Mouse (Mus musculus) CH12.LX (cell line): ENCODE measurements around the gene Dicer1. TPM values are rescaled to one million over a fixed set of nuclear protein-coding genes. Genes with fewer than 3 reads are reported as not detected.

Experiments
- DNase-seq: peaks from one replicate; pipeline ENCODE4 v3.0.0-alpha.2; 2013; ENCODE audit errors: extremely low read depth
- H3K27ac ChIP-seq: 2 replicates; pipeline ENCODE4 v1.5.1; 2012; ENCODE audit warnings: low read depth, mild to moderate bottlenecking, control low read depth, moderate library complexity; ENCODE audit not compliant: insufficient read depth
- H3K27me3 ChIP-seq: replicated peaks from 2 replicates; pipeline ENCODE3; 2012; ENCODE audit warnings: inconsistent platforms
- H3K36me3 ChIP-seq, 2 experiments: replicated peaks in 1 of 2; 2 replicates each; pipeline versions ENCODE3 to v1.6.1; 2012; ENCODE audit warnings: inconsistent platforms in 1 of 2, low read length in 1 of 2, mild to moderate bottlenecking in 1 of 2, mixed read lengths in 1 of 2, moderate library complexity in 1 of 2; ENCODE audit not compliant: control insufficient read depth in 1 of 2, insufficient read depth in 1 of 2
- H3K4me1 ChIP-seq, 2 experiments: 2 replicates each; pipeline ENCODE4 v1.6.1; 2012; ENCODE audit warnings: inconsistent platforms in 1 of 2, moderate library complexity in 1 of 2; ENCODE audit not compliant: insufficient read depth in 2 of 2, control insufficient read depth in 1 of 2
- H3K4me2 ChIP-seq: 2 replicates; pipeline ENCODE4 v1.6.1; 2012; ENCODE audit warnings: low read depth, mild to moderate bottlenecking, control low read depth; ENCODE audit not compliant: poor library complexity, insufficient read depth, severe bottlenecking
- H3K4me3 ChIP-seq, 3 experiments: fragments of 150-350 bp in 1 of 3; sonication (generic) in 1 of 3; replicated peaks in 1 of 3; 2 replicates each; pipeline versions ENCODE3 to v1.5.1; 2011 to 2012; ENCODE audit warnings: low read depth in 2 of 3, low read length in 2 of 3, mild to moderate bottlenecking in 2 of 3, moderate library complexity in 2 of 3, control low read depth in 1 of 3, improper control_type of control experiment in 1 of 3, inconsistent platforms in 1 of 3, mixed read lengths in 1 of 3; ENCODE audit not compliant: poor library complexity in 1 of 3
- H3K79me2 ChIP-seq: replicated peaks from 2 replicates; pipeline ENCODE4 v1.6.1; 2012; ENCODE audit warnings: mild to moderate bottlenecking, moderate library complexity; ENCODE audit not compliant: control insufficient read depth, poor library complexity, insufficient read depth, severe bottlenecking; ENCODE audit errors: extremely low read depth
- H3K9ac ChIP-seq: 2 replicates; pipeline ENCODE4 v1.6.1; 2012; ENCODE audit warnings: low read depth, mild to moderate bottlenecking, control low read depth, moderate library complexity; ENCODE audit not compliant: insufficient read depth
- H3K9me3 ChIP-seq: replicated peaks from 2 replicates; pipeline ENCODE3; 2012; ENCODE audit warnings: low read length, inconsistent platforms, mixed read lengths
- CTCF ChIP-seq, 2 experiments: IDR thresholded peaks in 1 of 2; conservative IDR thresholded peaks in 1 of 2; 2 replicates each; pipeline ENCODE4 v1.5.1; 2011 to 2012; ENCODE audit warnings: low read depth in 2 of 2, low read length in 2 of 2, improper control_type of control experiment in 1 of 2, inconsistent platforms in 1 of 2, mild to moderate bottlenecking in 1 of 2, moderate library complexity in 1 of 2
- ELF1 ChIP-seq: IDR thresholded peaks from 2 replicates; pipeline ENCODE4 v1.6.1; 2014; ENCODE audit warnings: low read depth, mild to moderate bottlenecking, inconsistent platforms, low read length, improper control_type of control experiment
- IRF4 ChIP-seq: IDR thresholded peaks from 2 replicates; pipeline ENCODE4 v1.6.1; 2014; ENCODE audit warnings: low read depth, mild to moderate bottlenecking, inconsistent platforms, low read length, improper control_type of control experiment
- KAT2A ChIP-seq: IDR thresholded peaks from 2 replicates; pipeline ENCODE4 v1.6.1; 2012; ENCODE audit warnings: low read length, improper control_type of control experiment, inconsistent platforms; ENCODE audit not compliant: insufficient replicate concordance
- MAZ ChIP-seq: IDR thresholded peaks from 2 replicates; pipeline ENCODE4 v1.6.1; 2012; ENCODE audit warnings: low read depth, mild to moderate bottlenecking, inconsistent platforms, low read length, improper control_type of control experiment, moderate library complexity
- MEF2A ChIP-seq: IDR thresholded peaks from 2 replicates; pipeline ENCODE4 v1.6.1; 2014; ENCODE audit warnings: low read depth, mild to moderate bottlenecking, inconsistent platforms, low read length, improper control_type of control experiment, borderline replicate concordance
- RAD21 ChIP-seq: IDR thresholded peaks from 2 replicates; pipeline ENCODE4 v1.6.1; 2011; ENCODE audit warnings: low read depth, mild to moderate bottlenecking, low read length, improper control_type of control experiment, moderate library complexity
- RCOR1 ChIP-seq: conservative IDR thresholded peaks from 2 replicates; pipeline ENCODE4 v1.6.1; 2012; ENCODE audit warnings: low read depth, mild to moderate bottlenecking, inconsistent platforms, low read length, improper control_type of control experiment
- SMC3 ChIP-seq: IDR thresholded peaks from 2 replicates; pipeline ENCODE4 v1.6.1; 2011; ENCODE audit warnings: low read depth, low read length, improper control_type of control experiment
- TBP ChIP-seq: conservative IDR thresholded peaks from 2 replicates; pipeline ENCODE4 v1.6.1; 2011; ENCODE audit warnings: low read depth, low read length, improper control_type of control experiment
- ZMIZ1 ChIP-seq: IDR thresholded peaks from 2 replicates; pipeline ENCODE4 v1.6.1; 2012; ENCODE audit warnings: low read depth, mild to moderate bottlenecking, inconsistent platforms, low read length, improper control_type of control experiment
- dilution Hi-C: fragments of 300-500 bp; cut with MboI; formaldehyde crosslinking; loops from 2 replicates; pipeline ENCODE4 v1.14.3; 2020; ENCODE audit warnings: low sequenced_read_pairs; ENCODE audit not compliant: extremely low pct_unique_long_range_greater_than_20kb, extremely low pct_ligation_motif_present
- in situ Hi-C: fragments of 300-500 bp; cut with MboI; formaldehyde crosslinking; loops from 3 replicates; pipeline ENCODE4 v1.14.3; 2019; ENCODE audit warnings: low sequenced_read_pairs, low pct_ligation_motif_present, low pct_unique_long_range_greater_than_20kb, mixed read lengths
- polyA plus RNA-seq: library from polyadenylated mRNA; unstranded; fragments of >175 nt; gene quantifications from 2 replicates; pipeline ENCODE4 v1.2.1, GENCODE M21; 2012; ENCODE audit warnings: low read depth; ENCODE audit not compliant: insufficient read length
- total RNA-seq, 2 experiments: library from RNA; depleted of rRNA; stranded (reverse); fragments of 300-350 nt in 1 of 2; fragments of >200 nt in 1 of 2; gene quantifications; 2 replicates each; pipeline ENCODE4 v1.2.3; 2012 to 2014

Dicer1 gene
- total and polyA plus RNA-seq, 3 experiments: 22.0 to 41.1 (median 23.2) TPM

DNA sequence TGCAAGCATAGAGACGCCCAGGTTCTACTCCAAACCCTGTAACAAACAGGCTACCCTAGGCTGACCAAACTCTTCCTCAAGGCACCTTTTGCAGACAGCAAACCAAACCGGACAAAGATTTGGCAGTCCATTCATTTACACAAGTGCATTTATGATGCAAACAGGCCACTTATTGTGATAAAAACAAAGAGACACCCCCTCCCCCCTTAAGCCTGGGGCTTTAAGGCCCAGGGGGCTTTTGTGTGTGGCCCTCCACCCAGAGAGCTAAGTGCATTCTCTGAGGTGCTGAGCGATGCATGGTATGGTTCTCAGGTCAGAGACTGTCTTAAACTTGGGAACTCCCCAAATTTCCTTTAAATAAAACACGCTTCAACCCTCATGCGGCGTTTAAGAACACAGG lies 12.2 kb upstream of the Dicer1 start:
- H3K4me3 ChIP-seq: no peak overlapping the region
- DNase-seq: no peak
- dilution Hi-C loops (no loop called here), in situ Hi-C loops (no loop called here)
- no peak overlapping the region for H3K4me2 ChIP-seq
- no peaks in the 10 kb centered on the region for H3K79me2 ChIP-seq
- peaks cover 34% of the 10 kb centered on the region for H3K27me3 ChIP-seq
- no peaks in the 10 kb centered on the region for H3K36me3 ChIP-seq
- no peaks in the 10 kb centered on the region for H3K9me3 ChIP-seq
- H3K27ac ChIP-seq: no peak overlapping the region
- no peak for TF ChIP-seq RCOR1
- no peak for TF ChIP-seq MEF2A
- no peak for TF ChIP-seq IRF4
- no peak for TF ChIP-seq RAD21
- no peak for TF ChIP-seq KAT2A
- TF ChIP-seq ZMIZ1: no peak
- TF ChIP-seq CTCF (conservative IDR thresholded peaks at IDR 0.05 in 1 of 2, IDR thresholded peaks at IDR 0.05 in 1 of 2; ENCODE audit: low read depth in 2 of 2, low read length in 2 of 2): no peak
- no peak for TF ChIP-seq SMC3
- H3K4me1 ChIP-seq: no peaks in the 10 kb centered on the region
- no peak overlapping the region for H3K9ac ChIP-seq

DNA sequence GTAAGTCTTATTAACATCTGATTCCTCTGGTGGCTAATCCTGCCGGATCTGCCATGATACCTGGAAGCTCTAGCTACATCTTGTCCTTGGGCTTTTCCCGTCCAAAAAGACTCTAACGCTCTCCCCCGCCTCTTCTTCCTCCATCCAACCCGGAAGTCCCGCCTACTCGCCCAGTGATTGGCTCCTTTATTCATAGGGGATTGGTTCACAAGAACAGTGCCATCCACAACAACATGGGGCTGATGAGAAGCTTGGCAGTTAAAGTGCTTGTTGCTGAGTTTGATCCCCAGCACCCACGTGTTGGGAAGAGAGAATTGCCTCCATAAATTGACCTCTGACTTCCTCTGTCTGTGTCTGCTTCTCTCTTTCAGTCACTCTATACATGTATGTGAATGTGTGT lies 9.7 kb upstream of the Dicer1 start:
- Histone ChIP-seq H3K27me3 (peaks cover 11% of the 10 kb centered on the region), H3K9me3 (no peaks in the 10 kb centered on the region), H3K4me3 (no peak overlapping the region), H3K4me2 (no peak overlapping the region), H3K9ac (no peak overlapping the region), H3K79me2 (no peaks in the 10 kb centered on the region), H3K4me1 (peaks cover 0 to 2% of the 10 kb centered on the region in 2 experiments; a peak in 1 of 4 replicates), H3K36me3 (no peaks in the 10 kb centered on the region), H3K27ac (no peak overlapping the region)
- TF ChIP-seq MAZ: no peak
- peak; percentile 49 for TF ChIP-seq ELF1
- in situ Hi-C loops (no loop called here), dilution Hi-C loops (no loop called here)
- DNase-seq: no peak

DNA sequence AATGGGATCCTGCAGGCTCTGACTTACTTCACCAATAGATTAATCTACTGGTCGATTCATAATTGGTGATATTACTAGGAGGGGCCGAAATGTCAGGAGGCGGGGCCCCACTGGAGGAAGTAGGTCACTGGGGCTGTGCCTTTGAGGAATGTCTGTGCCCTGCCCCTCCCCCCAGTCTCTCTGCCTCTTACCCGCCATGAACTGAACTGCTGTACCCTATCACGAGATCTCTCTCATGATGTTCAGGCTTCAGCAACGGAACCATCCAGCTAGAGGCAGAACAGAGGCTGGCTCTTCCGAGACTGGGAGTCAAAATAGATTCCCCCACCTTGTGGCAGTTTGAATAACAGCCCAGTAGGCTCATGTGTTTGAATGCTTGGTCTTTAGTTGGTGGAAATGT lies 6.3 kb upstream of the Dicer1 start:
- no peak overlapping the region for H3K27ac ChIP-seq
- no peak for TF ChIP-seq TBP
- H3K27me3 ChIP-seq: no peaks in the 10 kb centered on the region
- no peaks in the 10 kb centered on the region for H3K9me3 ChIP-seq
- no peak overlapping the region for H3K9ac ChIP-seq
- no peak for DNase-seq
- H3K36me3 ChIP-seq: no peaks in the 10 kb centered on the region
- no peaks in the 10 kb centered on the region for H3K79me2 ChIP-seq
- H3K4me3 ChIP-seq: no peak overlapping the region
- peaks cover 1 to 2% of the 10 kb centered on the region in 2 experiments; a peak in 2 of 4 replicates for H3K4me1 ChIP-seq
- in situ Hi-C loops: loop anchor here (10.0 kb wide), 1 partner anchor 177 kb away; no protein-coding TSS in a partner anchor
- no peak overlapping the region for H3K4me2 ChIP-seq
- dilution Hi-C loops: no loop called here
